Comparison of ENCODE assay signal across 8 mouse cellular contexts in genomic region chr19:53051288-53051985, GRCm38 (mm10). TPM values are rescaled to one million over a fixed set of nuclear protein-coding genes. Genes with fewer than 3 reads are reported as not detected.
A peak's percentile ranks its signal among the peaks of the same experiment; 100 is the strongest.
DNase-seq lines count a peak whose midpoint lies in the region; ATAC-seq and TF ChIP-seq lines count a peak whose summit lies in the region.

No protein-coding gene starts in this region.

- no peak overlapping the region for H3K4me3 ChIP-seq in forebrain, postnatal 0 days (ENCODE audit: low read depth, low read length)
- H3K4me3 ChIP-seq in midbrain, postnatal 0 days (ENCODE audit: low read depth, low read length): no peak overlapping the region

- no peaks in the 10 kb centered on the region for H3K36me3 ChIP-seq in forebrain, postnatal 0 days (ENCODE audit: insufficient read depth)
- H3K36me3 ChIP-seq in midbrain, postnatal 0 days (ENCODE audit: insufficient read depth, low read length): no peaks in the 10 kb centered on the region

- DNase-seq in kidney, postnatal 10 days: peak; percentile 33
- DNase-seq in kidney, adult 11 months: no peak
- peak; percentile 35 for DNase-seq in cerebellum, adult 9-11 months
- DNase-seq in forebrain, postnatal 0 days: no peak
- peak; percentile 22 for DNase-seq in midbrain, postnatal 0 days (ENCODE audit: low spot score)
- no peak for DNase-seq in right cerebral cortex, postnatal 4 days
- no peak for DNase-seq in right cerebral cortex, adult 2 months (ENCODE audit: low spot score in 2 of 2)
- DNase-seq in left cerebral cortex, postnatal 14 days (ENCODE audit: low spot score in 2 of 2): no peak

- no peaks in the 10 kb centered on the region for H3K27me3 ChIP-seq in forebrain, postnatal 0 days (ENCODE audit: insufficient read depth, low read length)
- H3K27me3 ChIP-seq in midbrain, postnatal 0 days (ENCODE audit: insufficient read depth, low read length): no peaks in the 10 kb centered on the region

- intact Hi-C loops in left cerebral cortex, postnatal 14 days (cut with DNase I): no loop called here

- H3K27ac ChIP-seq in forebrain, postnatal 0 days (ENCODE audit: low read depth, low read length): no peak overlapping the region
- 0 out of 2 replicates have a peak overlapping the region, but pooled peaks have one; percentile 26 for H3K27ac ChIP-seq in midbrain, postnatal 0 days (ENCODE audit: low read depth, low read length)

- no peaks in the 10 kb centered on the region for H3K9me3 ChIP-seq in forebrain, postnatal 0 days (ENCODE audit: low read length)
- no peaks in the 10 kb centered on the region for H3K9me3 ChIP-seq in midbrain, postnatal 0 days (ENCODE audit: low read length)

- H3K4me1 ChIP-seq in forebrain, postnatal 0 days (ENCODE audit: insufficient read depth): no peaks in the 10 kb centered on the region; the same call in 1 of the 2 replicates
- H3K4me1 ChIP-seq in midbrain, postnatal 0 days (ENCODE audit: insufficient read depth, low read length): no peaks in the 10 kb centered on the region

- no peak overlapping the region for H3K9ac ChIP-seq in forebrain, postnatal 0 days
- no peak overlapping the region for H3K9ac ChIP-seq in midbrain, postnatal 0 days (replicated peaks; ENCODE audit: low read length, poor library complexity, severe bottlenecking)

- WGBS in forebrain, postnatal 0 days: 51% methylated on average over 18 of the region's 18 CpGs
- WGBS in midbrain, postnatal 0 days: 51% methylated on average over 18 of the region's 18 CpGs

- ATAC-seq in forebrain, postnatal 0 days: peak; percentile 25; the same call in 1 of the 2 replicates
- ATAC-seq in midbrain, postnatal 0 days (ENCODE audit: low FRiP score): no peak

- TF ChIP-seq CTCF in forebrain, postnatal 0 days (IDR thresholded peaks at IDR 0.05; ENCODE audit: low read depth): no peak
- TF ChIP-seq CTCF in midbrain, postnatal 0 days (IDR thresholded peaks at IDR 0.05): no peak

- no peak overlapping the region for H3K4me2 ChIP-seq in forebrain, postnatal 0 days (ENCODE audit: low read depth)
- no peak overlapping the region for H3K4me2 ChIP-seq in midbrain, postnatal 0 days (ENCODE audit: low read depth, low read length, poor library complexity, severe bottlenecking)

RNA-seq across cellular contexts. Expression of gene Xpnpep1, which starts 11.4 kb away (rescaled TPM):
- total RNA-seq in forebrain, postnatal 0 days (2014; rRNA removed): 93.3 and 103 TPM in 2 replicates
- 138 and 141 TPM in 2 replicates for polyA plus RNA-seq in forebrain, postnatal 0 days (2015; fragmentation: Nextera tagmentation; extraction: Ambion mirVana)
- 74.8 and 91.0 TPM in 2 replicates for total RNA-seq in midbrain, postnatal 0 days (2014; rRNA removed)
- 108 and 110 TPM in 2 replicates for polyA plus RNA-seq in midbrain, postnatal 0 days (2015; fragmentation: Nextera tagmentation; extraction: Ambion mirVana)
- 10 to 100 TPM; 97.3 to 97.5 TPM for total RNA-seq in left cerebral cortex, postnatal 14 days (2021)

Comparison
In these comparisons a context has a peak if more than half of its experiments do, and no peak if none do; other contexts are left out.
1. DNase-seq: peak in kidney, postnatal 10 days (single experiment), cerebellum, adult 9-11 months (single experiment) and midbrain, postnatal 0 days (single experiment); none in kidney, adult 11 months (single experiment), forebrain, postnatal 0 days (single experiment), right cerebral cortex, postnatal 4 days (single experiment), right cerebral cortex, adult 2 months (0 of 2) and left cerebral cortex, postnatal 14 days (0 of 2).